Mouse (Mus musculus): ENCODE results near the gene Htra3. TPM values are rescaled to one million over a fixed set of nuclear protein-coding genes. Genes with fewer than 3 reads are reported as not detected.
A peak's percentile ranks its signal among the peaks of the same experiment; 100 is the strongest.

The Htra3 gene
- polyA plus RNA-seq, 1 experiment from 2014 or later, result 18.4 TPM

- Histone ChIP-seq H3K4me3 (ENCODE audit: low read length) (no peak overlapping the region), H3K27ac (ENCODE audit: low read length) (no peak overlapping the region), H3K27me3 (ENCODE audit: insufficient read depth, low read length) (no peaks in the 10 kb centered on the region), H3K9me3 (ENCODE audit: low read length) (no peaks in the 10 kb centered on the region), H3K4me2 (replicated peaks; ENCODE audit: low read depth, low read length) (no peak overlapping the region), H3K36me3 (ENCODE audit: insufficient read depth, low read length) (0 out of 2 replicates have a peak, but pooled peaks cover 2% of the 10 kb centered on the region), H3K4me1 (ENCODE audit: insufficient read depth, low read length) (peaks cover 15% of the 10 kb centered on the region), H3K9ac (replicated peaks; ENCODE audit: low read length) (no peak overlapping the region)
- ATAC-seq (ENCODE audit: low FRiP score, low TSS enrichment), result no peak
Observed at GRCm38 (mm10) chr5:35719343-35719742, 39.8 kb upstream of the Htra3 start.

- Histone ChIP-seq H3K4me1 (ENCODE audit: insufficient read depth, low read length) (peaks cover 15% of the 10 kb centered on the region), H3K9me3 (ENCODE audit: low read length) (no peaks in the 10 kb centered on the region), H3K27ac (ENCODE audit: low read length) (no peak overlapping the region), H3K9ac (replicated peaks; ENCODE audit: low read length) (no peak overlapping the region), H3K4me2 (replicated peaks; ENCODE audit: low read depth, low read length) (no peak overlapping the region), H3K27me3 (ENCODE audit: insufficient read depth, low read length) (no peaks in the 10 kb centered on the region), H3K4me3 (ENCODE audit: low read length) (no peak overlapping the region), H3K36me3 (ENCODE audit: insufficient read depth, low read length) (0 out of 2 replicates have a peak, but pooled peaks cover 2% of the 10 kb centered on the region)
- ATAC-seq (ENCODE audit: low FRiP score, low TSS enrichment), result 0 out of 2 replicates have a peak, but pooled peaks have one; percentile 13
- 61% methylated on average over 11 of the region's 11 CpGs for WGBS
Observed at GRCm38 (mm10) chr5:35718817-35719216, 39.2 kb upstream of the Htra3 start.

GRCm38 (mm10) chr5:35717946-35718345, 38.4 kb upstream of the Htra3 start:
- Histone ChIP-seq H3K27me3 (ENCODE audit: insufficient read depth, low read length) (no peaks in the 10 kb centered on the region), H3K9me3 (ENCODE audit: low read length) (no peaks in the 10 kb centered on the region), H3K9ac (replicated peaks; ENCODE audit: low read length) (no peak overlapping the region), H3K27ac (ENCODE audit: low read length) (no peak overlapping the region), H3K4me2 (replicated peaks; ENCODE audit: low read depth, low read length) (no peak overlapping the region), H3K4me1 (ENCODE audit: insufficient read depth, low read length) (peaks cover 15% of the 10 kb centered on the region), H3K4me3 (ENCODE audit: low read length) (no peak overlapping the region), H3K36me3 (ENCODE audit: insufficient read depth, low read length) (0 out of 2 replicates have a peak, but pooled peaks cover 2% of the 10 kb centered on the region)
- 27% methylated on average over 4 of the region's 4 CpGs for WGBS
- ATAC-seq (ENCODE audit: low FRiP score, low TSS enrichment), result peak; percentile 55

DNA sequence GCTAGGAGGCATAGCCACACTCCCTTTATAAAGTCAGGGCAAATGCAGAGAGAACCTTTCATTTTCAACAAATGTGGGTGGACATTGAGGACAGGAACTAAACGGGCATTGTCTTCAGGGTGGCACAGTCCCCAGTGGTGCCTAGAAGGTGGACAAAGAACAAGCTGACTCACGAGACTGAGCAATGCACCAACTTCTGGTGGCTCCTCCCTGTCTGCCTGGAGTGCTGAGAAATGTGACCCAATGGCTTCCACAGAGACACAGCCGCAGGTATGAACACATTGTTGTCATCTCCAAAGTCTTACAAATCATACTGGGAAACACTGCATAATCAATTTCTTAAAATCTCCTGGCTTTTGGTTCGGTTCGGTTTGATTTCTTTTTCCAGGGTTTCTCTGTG, 37.9 kb upstream of the Htra3 start:
- no peak overlapping the region for H3K9ac ChIP-seq (replicated peaks; ENCODE audit: low read length)
- H3K4me1 ChIP-seq (ENCODE audit: insufficient read depth, low read length), result peaks cover 11% of the 10 kb centered on the region
- H3K36me3 ChIP-seq (ENCODE audit: insufficient read depth, low read length), result 0 out of 2 replicates have a peak, but pooled peaks cover 2% of the 10 kb centered on the region
- no peak for ATAC-seq (ENCODE audit: low FRiP score, low TSS enrichment)
- no peaks in the 10 kb centered on the region for H3K9me3 ChIP-seq (ENCODE audit: low read length)
- 80% methylated on average over 5 of the region's 5 CpGs for WGBS
- no peak overlapping the region for H3K4me3 ChIP-seq (ENCODE audit: low read length)
- peak overlapping the region; percentile 17; the same call in 1 of the 2 replicates for H3K27ac ChIP-seq (ENCODE audit: low read length)
- no peak overlapping the region for H3K4me2 ChIP-seq (replicated peaks; ENCODE audit: low read depth, low read length)
- H3K27me3 ChIP-seq (ENCODE audit: insufficient read depth, low read length), result no peaks in the 10 kb centered on the region

DNA sequence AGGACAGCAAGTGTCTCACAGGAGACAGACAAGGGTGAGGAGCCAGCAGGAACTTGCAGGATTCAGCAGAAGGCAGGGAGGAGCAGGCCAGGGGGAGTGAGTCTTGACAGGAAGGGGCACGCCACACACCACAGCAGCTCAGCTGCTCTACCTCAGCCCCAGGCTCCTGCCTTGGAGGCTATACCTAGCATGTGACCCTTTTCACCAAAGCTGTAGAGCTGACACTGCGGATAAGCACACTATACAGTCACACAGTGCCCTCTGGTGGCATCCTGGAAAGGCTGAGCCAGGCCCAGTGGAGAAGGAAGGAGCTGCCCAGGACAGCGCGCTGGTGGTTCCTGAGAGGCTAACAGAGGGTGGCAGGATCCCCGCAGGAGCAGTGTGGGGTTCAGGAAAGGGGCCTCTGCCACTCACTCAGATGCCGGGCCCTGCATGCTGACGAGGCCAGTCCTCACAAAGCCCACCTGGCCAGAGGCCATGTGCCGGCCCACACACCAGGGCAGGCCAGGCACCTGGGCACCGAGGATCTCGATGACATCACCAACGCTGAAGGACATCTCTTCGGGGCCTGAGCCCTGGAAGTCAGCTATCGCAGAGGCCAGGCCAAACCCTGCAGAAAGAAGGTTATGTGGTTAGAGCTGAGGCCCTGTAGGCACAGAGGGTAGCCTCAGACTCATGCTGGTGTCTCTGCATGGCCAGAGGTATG, 34.2 kb upstream of the Htra3 start:
- H3K36me3 ChIP-seq (ENCODE audit: insufficient read depth, low read length), result no peaks in the 10 kb centered on the region
- peak; percentile 83 for ATAC-seq (ENCODE audit: low FRiP score, low TSS enrichment)
- WGBS, result 52% methylated on average over 13 of the region's 13 CpGs
- H3K4me3 ChIP-seq (ENCODE audit: low read length), result no peak overlapping the region
- H3K9ac ChIP-seq (replicated peaks; ENCODE audit: low read length), result no peak overlapping the region
- peaks cover 6% of the 10 kb centered on the region; the same call in 1 of the 2 replicates for H3K4me1 ChIP-seq (ENCODE audit: insufficient read depth, low read length)
- H3K4me2 ChIP-seq (replicated peaks; ENCODE audit: low read depth, low read length), result no peak overlapping the region
- no peaks in the 10 kb centered on the region for H3K9me3 ChIP-seq (ENCODE audit: low read length)
- H3K27ac ChIP-seq (ENCODE audit: low read length), result no peak overlapping the region
- no peaks in the 10 kb centered on the region for H3K27me3 ChIP-seq (ENCODE audit: insufficient read depth, low read length)

DNA sequence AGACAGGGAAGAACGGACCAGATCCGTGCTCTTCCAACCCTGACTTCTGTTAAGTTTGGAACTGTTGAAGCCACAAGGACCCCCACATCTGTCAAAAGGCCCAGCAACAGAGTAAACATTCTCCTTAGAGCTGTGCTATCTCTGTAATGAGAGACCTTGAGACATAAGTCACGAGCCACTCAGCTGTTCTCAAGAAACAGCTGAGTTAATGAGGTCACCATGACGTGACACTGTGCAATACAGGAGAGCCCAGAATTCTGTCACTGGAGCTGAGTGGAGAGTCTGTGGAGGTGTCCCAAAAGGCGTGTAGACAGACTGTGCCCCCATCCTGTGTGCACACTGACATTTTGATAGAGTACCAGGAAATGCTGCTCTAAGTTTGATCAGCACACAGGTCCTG, 32.9 kb upstream of the Htra3 start:
- Histone ChIP-seq H3K27ac (ENCODE audit: low read length) (no peak overlapping the region), H3K9ac (replicated peaks; ENCODE audit: low read length) (no peak overlapping the region), H3K4me1 (ENCODE audit: insufficient read depth, low read length) (no peaks in the 10 kb centered on the region), H3K4me3 (ENCODE audit: low read length) (no peak overlapping the region), H3K36me3 (ENCODE audit: insufficient read depth, low read length) (no peaks in the 10 kb centered on the region), H3K9me3 (ENCODE audit: low read length) (no peaks in the 10 kb centered on the region), H3K27me3 (ENCODE audit: insufficient read depth, low read length) (no peaks in the 10 kb centered on the region), H3K4me2 (replicated peaks; ENCODE audit: low read depth, low read length) (no peak overlapping the region)
- WGBS, result 55% methylated on average over 5 of the region's 5 CpGs
- ATAC-seq (ENCODE audit: low FRiP score, low TSS enrichment), result no peak

GRCm38 (mm10) chr5:35710931-35711330, 31.3 kb upstream of the Htra3 start:
- H3K4me3 ChIP-seq (ENCODE audit: low read length), result no peak overlapping the region
- no peaks in the 10 kb centered on the region for H3K4me1 ChIP-seq (ENCODE audit: insufficient read depth, low read length)
- WGBS, result 70% methylated on average over 3 of the region's 3 CpGs
- no peak overlapping the region for H3K27ac ChIP-seq (ENCODE audit: low read length)
- H3K4me2 ChIP-seq (replicated peaks; ENCODE audit: low read depth, low read length), result no peak overlapping the region
- no peak for ATAC-seq (ENCODE audit: low FRiP score, low TSS enrichment)
- no peaks in the 10 kb centered on the region for H3K9me3 ChIP-seq (ENCODE audit: low read length)
- H3K27me3 ChIP-seq (ENCODE audit: insufficient read depth, low read length), result no peaks in the 10 kb centered on the region
- H3K9ac ChIP-seq (replicated peaks; ENCODE audit: low read length), result no peak overlapping the region
- H3K36me3 ChIP-seq (ENCODE audit: insufficient read depth, low read length), result no peaks in the 10 kb centered on the region

DNA sequence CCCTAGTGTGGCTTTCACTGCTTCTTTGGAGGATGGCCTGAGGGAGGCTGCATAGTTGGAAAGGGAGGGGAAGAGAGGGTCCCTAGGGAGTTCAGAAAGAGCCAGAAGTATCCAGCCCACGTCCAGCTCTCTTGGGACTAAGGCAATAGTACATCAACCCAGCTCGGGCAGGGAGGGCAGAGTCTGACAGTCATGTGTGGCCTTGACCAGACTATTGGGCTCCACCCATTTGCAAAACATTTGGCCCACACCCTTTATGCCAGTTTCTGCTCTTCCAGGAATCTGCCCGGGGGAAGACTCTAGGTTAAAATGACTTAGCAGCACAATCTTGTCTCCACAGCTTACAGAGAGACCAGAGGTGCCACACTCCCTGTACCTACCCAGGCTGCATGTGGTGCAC, 30.9 kb upstream of the Htra3 start:
- Histone ChIP-seq H3K9me3 (ENCODE audit: low read length) (no peaks in the 10 kb centered on the region), H3K4me3 (ENCODE audit: low read length) (no peak overlapping the region), H3K4me1 (ENCODE audit: insufficient read depth, low read length) (no peaks in the 10 kb centered on the region), H3K27me3 (ENCODE audit: insufficient read depth, low read length) (no peaks in the 10 kb centered on the region), H3K36me3 (ENCODE audit: insufficient read depth, low read length) (no peaks in the 10 kb centered on the region), H3K9ac (replicated peaks; ENCODE audit: low read length) (no peak overlapping the region), H3K27ac (ENCODE audit: low read length) (no peak overlapping the region), H3K4me2 (replicated peaks; ENCODE audit: low read depth, low read length) (no peak overlapping the region)
- ATAC-seq (ENCODE audit: low FRiP score, low TSS enrichment), result no peak
- WGBS, result 58% methylated on average over 3 of the region's 3 CpGs

- 89% methylated on average over 3 of the region's 3 CpGs for WGBS
- H3K27me3 ChIP-seq (ENCODE audit: insufficient read depth, low read length), result no peaks in the 10 kb centered on the region
Observed at GRCm38 (mm10) chr5:35705411-35705810, 25.8 kb upstream of the Htra3 start.

DNA sequence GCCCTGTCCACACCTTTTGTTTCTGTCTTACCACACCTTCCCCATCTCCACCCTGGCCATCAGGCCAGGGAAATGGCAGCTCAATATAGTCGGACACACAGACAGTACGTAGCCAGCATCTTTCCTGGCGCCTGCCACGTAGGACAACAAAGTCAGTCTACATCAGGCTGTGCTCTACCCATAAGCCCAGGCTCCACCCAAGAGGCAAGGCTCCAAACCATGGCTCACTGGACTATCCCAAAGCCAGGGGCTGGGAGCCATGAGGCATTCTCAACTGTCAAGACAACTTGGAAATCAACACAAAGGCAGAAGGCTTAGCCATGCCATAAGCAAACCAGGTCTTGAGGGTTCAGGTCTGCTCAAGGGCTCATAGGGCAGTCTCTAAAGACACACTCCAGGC, 24.2 kb upstream of the Htra3 start:
- Histone ChIP-seq H3K4me1 (ENCODE audit: insufficient read depth, low read length) (no peaks in the 10 kb centered on the region), H3K4me3 (ENCODE audit: low read length) (no peak overlapping the region), H3K27me3 (ENCODE audit: insufficient read depth, low read length) (no peaks in the 10 kb centered on the region), H3K36me3 (ENCODE audit: insufficient read depth, low read length) (no peaks in the 10 kb centered on the region; the same call in 1 of the 2 replicates), H3K4me2 (replicated peaks; ENCODE audit: low read depth, low read length) (no peak overlapping the region), H3K9ac (replicated peaks; ENCODE audit: low read length) (no peak overlapping the region), H3K9me3 (ENCODE audit: low read length) (no peaks in the 10 kb centered on the region), H3K27ac (ENCODE audit: low read length) (no peak overlapping the region)
- no peak for ATAC-seq (ENCODE audit: low FRiP score, low TSS enrichment)
- 93% methylated on average over 4 of the region's 4 CpGs for WGBS

More at GRCm38 (mm10) chr5:35705411-35705810, 25.8 kb upstream of the Htra3 start:
- Histone ChIP-seq H3K9ac (replicated peaks; ENCODE audit: low read length) (no peak overlapping the region), H3K36me3 (ENCODE audit: insufficient read depth, low read length) (no peaks in the 10 kb centered on the region), H3K4me2 (replicated peaks; ENCODE audit: low read depth, low read length) (no peak overlapping the region), H3K4me1 (ENCODE audit: insufficient read depth, low read length) (no peaks in the 10 kb centered on the region), H3K27ac (ENCODE audit: low read length) (no peak overlapping the region), H3K9me3 (ENCODE audit: low read length) (no peaks in the 10 kb centered on the region), H3K4me3 (ENCODE audit: low read length) (no peak overlapping the region)
- ATAC-seq (ENCODE audit: low FRiP score, low TSS enrichment), result no peak

All from kidney, embryonic 16.5 days (tissue).